Comparison of ENCODE assay signal across 11 mouse cellular contexts in the genomic region with DNA sequence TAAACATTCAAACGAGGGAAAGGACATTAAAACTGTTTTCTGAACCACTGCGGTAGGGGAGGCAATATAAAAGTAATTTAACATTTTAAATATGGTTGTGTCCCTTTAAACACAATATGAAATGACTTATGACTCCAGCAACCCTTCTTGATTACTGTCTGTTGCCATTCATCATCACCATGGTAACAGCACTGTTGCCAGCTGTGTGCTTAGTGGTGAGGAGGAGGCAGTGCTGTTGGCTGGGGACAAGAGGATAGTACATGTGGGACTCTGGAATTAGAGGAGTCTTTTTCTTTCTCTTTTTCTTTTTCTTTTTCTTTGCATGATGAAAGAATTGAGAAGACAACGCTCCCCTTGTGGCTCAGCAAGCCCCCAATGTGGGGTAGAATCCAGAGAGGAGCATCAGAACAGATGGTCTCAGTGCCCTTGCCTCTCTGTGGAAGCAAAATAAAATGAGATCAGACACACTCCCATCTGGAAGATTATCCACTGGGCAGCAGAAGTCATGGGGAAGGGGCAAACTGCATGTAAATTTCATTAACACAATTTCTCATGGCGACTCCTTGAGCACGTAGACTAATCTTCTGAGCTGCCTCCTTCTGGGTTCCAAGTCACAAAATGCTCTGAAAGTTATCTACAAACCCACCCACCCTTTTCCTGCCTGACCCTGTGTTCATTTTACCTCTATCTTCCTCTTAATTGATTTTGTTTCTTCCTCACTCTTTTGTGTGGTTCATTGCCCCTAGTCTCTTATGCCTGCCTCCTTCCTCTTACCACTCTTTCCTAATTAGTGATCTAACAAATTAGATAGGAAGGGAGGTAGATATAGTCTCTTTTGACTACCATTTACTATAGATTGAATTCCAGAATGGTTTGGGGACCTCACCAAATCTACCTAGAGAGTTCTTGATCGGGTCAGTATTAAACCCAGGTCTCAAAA.
DNase-seq lines count a peak whose midpoint lies in the region; ATAC-seq and TF ChIP-seq lines count a peak whose summit lies in the region.
"Had no signal": no experiment of that assay in that cellular context is flagged by ENCODE, and none has a peak within 500 bp of the region (broad histone marks: within the 10 kb centered on the region; RNA-seq: fewer than 3 reads in every experiment).

No protein-coding gene starts in this region.

- H3K9me3 ChIP-seq in embryonic facial prominence, embryonic 11.5 days (replicated peaks; ENCODE audit: control insufficient read depth, low read length): no peaks in the 10 kb centered on the region
- H3K9me3 ChIP-seq in hindbrain, postnatal 0 days (ENCODE audit: low read length): no peaks in the 10 kb centered on the region
- H3K9me3 ChIP-seq: lung, embryonic 15.5 days had no signal

- no peaks in the 10 kb centered on the region for H3K36me3 ChIP-seq in embryonic facial prominence, embryonic 11.5 days (replicated peaks; ENCODE audit: control insufficient read depth, insufficient read depth, low read depth, low read length)
- H3K36me3 ChIP-seq in hindbrain, postnatal 0 days (ENCODE audit: insufficient read depth, low read length): no peaks in the 10 kb centered on the region
- H3K36me3 ChIP-seq: lung, embryonic 15.5 days had no signal

- no peak for ATAC-seq in embryonic facial prominence, embryonic 11.5 days (replicated peaks; ENCODE audit: insufficient number of reproducible peaks, low FRiP score, low TSS enrichment, low read depth)
- ATAC-seq in hindbrain, postnatal 0 days: peak; percentile 97

- H3K27me3 ChIP-seq in embryonic facial prominence, embryonic 11.5 days (ENCODE audit: control insufficient read depth, insufficient read depth, low read length): no peaks in the 10 kb centered on the region
- H3K27me3 ChIP-seq in hindbrain, postnatal 0 days (ENCODE audit: insufficient read depth, low read length): no peaks in the 10 kb centered on the region
- H3K27me3 ChIP-seq: CH12.LX; lung, embryonic 15.5 days had no signal

- H3K4me1 ChIP-seq in embryonic facial prominence, embryonic 11.5 days (ENCODE audit: control insufficient read depth, insufficient read depth, low read length): no peaks in the 10 kb centered on the region
- peaks cover 4% of the 10 kb centered on the region; the same call in 1 of the 2 replicates for H3K4me1 ChIP-seq in hindbrain, postnatal 0 days (ENCODE audit: insufficient read depth, low read length)
- H3K4me1 ChIP-seq: lung, embryonic 15.5 days had no signal

- WGBS in embryonic facial prominence, embryonic 11.5 days: 81% methylated on average over 6 of the region's 6 CpGs
- 42% methylated on average over 6 of the region's 6 CpGs for WGBS in hindbrain, postnatal 0 days

- H3K27ac ChIP-seq in embryonic facial prominence, embryonic 11.5 days (replicated peaks; ENCODE audit: low read depth, low read length): no peak overlapping the region
- H3K27ac ChIP-seq in hindbrain, postnatal 0 days: peak overlapping the region; percentile 67
- H3K27ac ChIP-seq: lung, embryonic 15.5 days had no signal

- H3K4me3 ChIP-seq in embryonic facial prominence, embryonic 11.5 days (ENCODE audit: low read depth, low read length): no peak overlapping the region
- no peak overlapping the region for H3K4me3 ChIP-seq in hindbrain, postnatal 0 days (ENCODE audit: low read length)
- H3K4me3 ChIP-seq: lung, embryonic 15.5 days had no signal

- DNase-seq in left cerebral cortex, postnatal 4 days: peak; percentile 68
- DNase-seq in left cerebral cortex, adult 8-10 months (ENCODE audit: low spot score in 2 of 2): no peak
- DNase-seq in embryonic facial prominence, embryonic 11.5 days (ENCODE audit: low spot score): peak; percentile 3
- peak; percentile 77 for DNase-seq in hindbrain, postnatal 0 days (ENCODE audit: low spot score)
- peak; percentile 13 for DNase-seq in retina, adult 2 months (ENCODE audit: low read depth, low spot score)
- DNase-seq in thymus, postnatal 4 days: no peak
- no peak for DNase-seq in urinary bladder, postnatal 4 days (ENCODE audit: low spot score in 2 of 2)
- DNase-seq in adrenal gland, postnatal 4 days (ENCODE audit: low spot score in 2 of 2): no peak
- DNase-seq: kidney, adult 11 months had no signal

- intact Hi-C loops in left cerebral cortex, postnatal 4 days (cut with DNase I): no loop called here

- no peak overlapping the region for H3K9ac ChIP-seq in embryonic facial prominence, embryonic 11.5 days (replicated peaks; ENCODE audit: low read length)
- H3K9ac ChIP-seq in hindbrain, postnatal 0 days (replicated peaks; ENCODE audit: low read length): no peak overlapping the region
- H3K9ac ChIP-seq: lung, embryonic 15.5 days had no signal

- TF ChIP-seq CTCF in hindbrain, postnatal 0 days (IDR thresholded peaks at IDR 0.05; ENCODE audit: low read depth): peak; percentile 0; the same call in 1 of the 2 replicates

- H3K4me2 ChIP-seq in embryonic facial prominence, embryonic 11.5 days (ENCODE audit: low read depth, low read length): no peak overlapping the region
- no peak overlapping the region for H3K4me2 ChIP-seq in hindbrain, postnatal 0 days (ENCODE audit: low read depth, low read length)
- H3K4me2 ChIP-seq: lung, embryonic 15.5 days had no signal

Comparison
In these comparisons a context has a peak if more than half of its experiments do, and no peak if none do; other contexts are left out.
1. DNase-seq: peak in left cerebral cortex, postnatal 4 days (single experiment), embryonic facial prominence, embryonic 11.5 days (single experiment), hindbrain, postnatal 0 days (single experiment) and retina, adult 2 months (single experiment); none in left cerebral cortex, adult 8-10 months (0 of 2), thymus, postnatal 4 days (single experiment), urinary bladder, postnatal 4 days (0 of 2) and adrenal gland, postnatal 4 days (0 of 2).